Mouse (Mus musculus) adrenal gland, adult (tissue): Measurements from ENCODE around the gene Xdh.
"Not testable (repeated sequence)": the region's sequence is repeated elsewhere in the genome, so short reads cannot be mapped to it uniquely, and the experiment has no call there.

Source experiments
- DNase-seq, 2 experiments: peaks; one replicate each; pipeline ENCODE4 v3.0.0; 2022 to 2023; ENCODE audit warnings: low spot score in 1 of 2; ENCODE audit not compliant: inconsistent age in 2 of 2

Xdh gene

DNA sequence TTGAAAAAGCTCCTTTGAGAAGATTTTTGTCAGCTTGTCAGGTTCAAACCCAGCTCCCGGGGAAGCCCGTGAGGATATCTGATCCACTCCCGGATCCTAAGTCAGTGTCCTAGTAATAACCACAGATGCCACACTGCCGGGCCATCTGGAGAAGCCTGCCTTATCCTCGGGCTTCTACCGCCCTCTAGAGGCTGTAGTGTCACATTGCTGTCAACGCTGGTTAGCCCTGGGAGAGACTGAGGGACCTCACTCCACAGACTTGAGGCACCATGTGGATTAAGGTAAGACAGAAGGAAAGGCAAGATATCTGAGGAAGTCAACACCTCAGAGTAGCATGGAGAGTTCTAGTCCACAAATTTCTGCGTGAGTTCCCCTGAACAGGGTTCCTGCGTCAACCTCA, 67.8 kb downstream of the Xdh start:
- DNase-seq, result peak; percentile 81 to 91

DNA sequence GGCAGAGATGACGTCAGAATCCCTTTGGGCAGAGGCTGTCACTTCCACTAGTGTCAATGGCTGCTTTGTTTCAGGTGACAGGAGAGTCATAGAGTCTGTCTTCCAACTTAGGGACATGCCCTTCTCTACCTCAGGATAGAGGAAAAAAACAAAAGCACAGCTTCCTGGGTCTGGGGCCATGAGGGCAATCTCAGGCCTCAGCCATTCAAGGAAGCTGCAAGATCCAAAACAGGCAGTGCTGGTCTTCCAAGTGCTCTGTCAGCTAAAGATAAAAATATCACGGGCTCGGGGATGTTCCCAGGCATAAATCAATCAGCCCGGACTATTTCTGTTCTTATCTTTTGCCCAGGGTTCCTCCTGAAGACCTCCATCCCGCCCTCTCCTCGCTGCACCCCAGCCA, 68.7 kb downstream of the Xdh start:
- DNase-seq, result peak; percentile 33 to 67

DNA sequence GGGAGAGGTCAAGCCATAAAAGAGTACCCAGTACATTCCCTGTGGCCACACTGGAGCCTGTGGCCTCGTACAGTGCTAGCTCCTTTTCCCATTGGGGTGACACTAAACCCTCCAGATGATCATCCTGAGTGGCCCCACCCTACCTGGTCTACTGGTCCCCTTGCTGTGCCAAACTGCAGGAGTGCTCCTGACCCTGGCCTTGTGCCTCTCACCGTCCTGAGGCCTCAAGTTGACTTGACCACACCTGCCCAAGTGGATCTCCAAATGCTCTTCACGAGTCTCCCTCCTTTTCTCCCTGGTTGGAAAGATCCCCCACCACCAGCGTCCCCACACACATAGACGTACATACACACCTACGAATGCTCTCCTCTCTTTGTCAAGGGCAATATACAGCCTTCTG, 69.7 kb downstream of the Xdh start:
- DNase-seq, result no peak

DNA sequence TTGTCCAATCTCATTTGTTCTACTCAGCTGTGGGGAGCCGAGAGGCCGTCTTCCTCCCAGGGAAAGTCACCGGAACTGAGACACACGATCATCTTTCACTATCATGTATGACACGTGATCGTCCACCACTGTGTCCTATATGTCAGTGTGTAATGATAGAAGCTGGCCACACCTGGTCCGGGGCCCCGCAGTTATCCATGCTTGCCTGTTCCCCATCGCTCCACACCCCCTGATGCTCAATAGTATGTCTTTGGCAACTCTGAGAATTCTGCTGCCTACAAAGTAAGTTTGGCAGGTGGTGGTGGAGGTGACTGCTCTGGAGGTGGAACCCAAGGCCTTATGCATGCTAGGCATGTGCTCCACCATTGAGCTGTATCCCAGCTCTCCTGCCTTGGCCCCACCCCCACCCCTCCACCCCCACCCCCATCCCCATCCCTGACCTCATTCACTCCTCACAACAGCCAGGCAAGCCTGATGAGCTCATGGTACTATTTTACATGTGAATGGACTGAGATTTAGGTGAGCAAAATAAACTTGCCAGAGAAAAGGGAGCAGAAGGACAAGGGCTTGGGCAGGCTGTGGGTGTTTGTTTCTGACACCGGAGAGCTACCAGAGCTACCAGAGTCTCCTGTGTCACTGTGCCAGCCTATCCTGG, 70.6 kb downstream of the Xdh start:
- DNase-seq, result no peak

DNA sequence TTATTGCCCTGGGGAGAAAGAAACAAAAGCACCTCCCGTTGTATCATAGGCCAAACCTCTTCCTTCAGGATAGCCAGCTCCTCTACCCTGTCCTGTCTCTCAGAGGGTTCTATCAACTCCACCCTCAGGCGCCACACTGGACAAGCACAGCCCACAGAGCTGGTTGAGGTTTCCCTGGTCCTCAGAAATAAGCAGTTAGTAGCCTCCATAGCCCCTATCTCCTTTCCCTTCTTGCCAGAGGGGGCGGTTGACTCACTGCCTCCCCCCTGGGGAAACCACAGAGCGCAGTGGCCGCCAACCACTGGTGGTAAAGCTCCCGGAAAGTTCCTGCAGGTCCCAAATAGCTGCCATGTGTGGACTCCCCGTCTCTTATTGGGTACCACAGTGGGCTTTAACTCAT, 74.3 kb downstream of the Xdh start:
- DNase-seq, result no peak

DNA sequence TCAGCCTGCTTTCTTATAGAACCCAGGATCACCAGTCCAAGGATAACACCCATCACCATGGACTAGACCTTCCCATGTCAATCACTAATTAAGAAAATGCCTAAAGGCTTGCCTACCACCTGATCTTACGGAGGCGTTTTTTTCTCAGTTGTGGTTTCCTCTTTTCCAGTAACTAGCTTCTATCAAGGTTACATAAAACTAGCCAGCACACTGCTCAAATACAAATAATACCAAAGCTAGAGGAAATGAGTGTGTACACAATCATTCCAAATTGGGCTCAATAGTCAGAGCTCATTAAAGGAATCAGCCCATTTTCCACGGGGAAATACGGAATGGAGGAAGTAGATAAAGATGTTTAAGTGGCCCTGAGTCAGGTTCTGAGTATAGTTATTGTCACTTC, 74.7 kb downstream of the Xdh start:
- DNase-seq, result no peak

DNA sequence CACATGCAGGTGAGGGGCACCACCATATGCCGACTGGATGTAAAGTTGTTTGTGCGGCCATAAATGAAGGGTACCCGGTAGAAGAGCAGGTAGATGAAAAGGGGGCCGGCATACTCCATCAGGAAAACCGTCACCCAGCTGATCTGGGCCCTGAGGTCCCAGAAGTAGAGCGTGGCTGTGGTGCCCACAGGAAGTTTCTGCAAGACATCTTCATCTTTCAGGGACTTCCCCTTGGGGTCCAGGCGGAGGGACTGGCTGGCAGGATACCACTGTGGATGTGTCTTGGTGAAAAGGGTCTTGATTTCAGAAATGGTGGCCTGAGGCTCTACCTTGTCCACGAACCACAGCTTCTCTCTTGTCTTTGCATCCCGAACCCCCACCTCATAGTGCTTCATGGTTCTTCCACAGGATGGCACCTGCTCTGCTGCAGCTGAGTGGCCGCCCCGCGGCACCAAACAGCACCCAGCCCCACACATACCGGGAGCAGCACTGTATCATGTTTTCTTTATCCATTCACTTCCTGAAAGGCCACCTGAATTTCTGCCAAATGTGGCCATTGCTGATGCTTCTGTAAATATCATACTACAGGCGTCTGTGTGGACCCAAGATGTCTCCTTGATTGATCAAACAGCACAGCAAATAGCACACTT, 78.9 kb downstream of the Xdh start:
- DNase-seq, result no peak

DNA sequence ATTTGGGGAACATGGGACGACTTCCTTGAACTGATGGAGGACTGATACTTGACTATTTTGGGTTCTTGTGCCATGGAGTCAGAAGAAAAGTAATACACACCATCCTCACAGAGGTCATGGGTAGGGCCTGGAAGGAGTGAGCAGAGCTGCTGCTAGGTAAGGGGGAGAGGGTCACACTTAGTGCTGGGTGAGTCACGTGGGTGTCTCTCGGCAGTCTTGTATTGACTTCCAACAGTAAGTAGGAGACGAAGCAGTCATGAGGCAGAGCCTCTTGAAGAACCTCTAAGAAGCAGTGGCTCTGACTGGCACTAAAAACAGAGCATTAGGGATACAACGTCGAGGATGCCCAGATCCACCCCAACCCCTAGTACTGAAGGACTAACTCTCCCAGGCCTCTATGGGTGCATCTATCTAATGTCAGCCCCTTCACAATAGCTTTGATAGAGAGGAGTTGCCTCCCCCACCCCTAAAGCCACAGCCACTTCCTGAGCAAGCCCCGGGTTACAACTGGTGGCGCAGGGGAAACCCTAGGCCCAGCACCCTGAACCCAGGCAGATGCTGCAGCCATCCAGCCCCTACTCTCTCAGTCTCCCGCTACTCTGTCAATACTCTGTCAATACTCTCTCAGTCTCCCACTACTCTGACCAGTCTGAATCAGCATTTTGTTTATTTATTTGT, 80.8 kb downstream of the Xdh start:
- no peak for DNase-seq

DNA sequence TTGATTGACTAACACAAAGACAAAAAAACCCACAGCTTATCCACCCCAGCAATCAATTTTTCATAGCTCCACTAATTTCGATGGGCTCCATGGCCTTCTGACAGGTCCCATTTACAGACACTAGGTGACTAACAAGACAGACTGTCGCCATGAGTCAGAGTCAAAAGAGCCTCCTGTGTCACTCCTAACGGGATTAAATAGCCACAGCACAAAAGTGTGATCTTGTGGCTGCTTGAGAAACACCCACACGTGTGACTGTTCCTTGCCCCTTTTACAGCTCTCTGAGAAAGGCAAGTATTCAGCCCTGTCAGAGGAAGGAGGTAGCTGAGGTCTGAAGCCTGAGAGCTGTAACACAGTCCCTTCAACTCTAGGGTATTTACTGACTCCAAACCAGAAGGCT, 96.3 kb downstream of the Xdh start:
- DNase-seq, result no peak

DNA sequence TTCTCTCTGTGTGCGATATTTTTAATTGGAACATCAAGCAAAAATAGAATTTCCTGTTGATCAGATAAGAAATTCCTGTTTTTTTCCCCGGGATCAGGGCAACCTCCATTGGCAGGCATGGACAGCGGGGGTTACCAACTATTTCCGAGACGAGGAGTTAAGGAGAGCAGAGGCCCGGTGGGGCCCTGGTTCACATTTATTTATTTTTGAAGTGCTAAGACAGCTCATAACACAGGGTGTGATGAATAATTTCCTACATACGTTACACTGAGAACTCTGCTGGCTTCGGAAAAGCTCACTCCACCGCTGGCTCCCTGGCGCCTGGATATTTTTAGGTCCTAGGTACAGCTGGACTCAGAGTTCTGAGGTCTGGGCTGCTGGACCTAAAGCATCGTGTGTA, 97.0 kb downstream of the Xdh start:
- DNase-seq, result peak; percentile 38 to 64

DNA sequence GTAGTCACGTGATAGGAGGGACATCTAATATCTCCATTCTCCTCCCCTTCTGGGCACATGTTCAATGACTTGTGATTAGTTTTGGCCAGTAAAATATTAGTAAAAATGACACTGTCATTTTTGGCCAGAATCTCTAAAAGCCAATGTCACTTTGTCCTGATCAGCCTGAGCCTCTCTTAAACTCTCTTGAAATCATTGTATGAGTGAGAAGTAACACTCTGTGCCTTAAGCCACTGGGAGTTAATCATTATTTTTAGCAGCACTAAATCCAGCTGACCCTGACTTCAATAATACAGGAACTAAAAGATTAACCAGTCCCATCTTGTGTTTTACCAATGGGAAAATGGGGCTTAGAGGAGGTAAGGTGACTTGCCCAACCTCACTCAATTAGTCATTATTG, 102.6 kb downstream of the Xdh start:
- DNase-seq, result no peak

DNA sequence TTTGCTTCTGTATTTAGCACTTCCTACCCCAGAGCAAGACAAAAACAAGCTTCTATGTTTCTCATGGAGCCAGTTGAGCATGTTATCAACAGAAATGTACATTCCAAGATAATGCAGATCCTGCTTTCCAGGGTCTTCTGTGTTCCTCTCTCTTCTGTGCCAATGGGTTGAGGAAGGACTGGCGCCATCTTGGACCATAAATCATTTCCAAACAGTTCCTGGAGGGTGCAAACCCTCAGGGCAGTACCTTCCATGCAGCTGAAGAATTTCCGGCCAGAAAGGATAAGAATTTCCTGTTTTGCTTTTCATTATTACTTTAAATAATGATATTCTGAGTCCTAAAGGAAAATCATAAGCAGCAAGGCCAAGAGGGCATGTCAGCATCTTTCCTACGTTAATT, 104.4 kb downstream of the Xdh start:
- DNase-seq, result no peak

DNA sequence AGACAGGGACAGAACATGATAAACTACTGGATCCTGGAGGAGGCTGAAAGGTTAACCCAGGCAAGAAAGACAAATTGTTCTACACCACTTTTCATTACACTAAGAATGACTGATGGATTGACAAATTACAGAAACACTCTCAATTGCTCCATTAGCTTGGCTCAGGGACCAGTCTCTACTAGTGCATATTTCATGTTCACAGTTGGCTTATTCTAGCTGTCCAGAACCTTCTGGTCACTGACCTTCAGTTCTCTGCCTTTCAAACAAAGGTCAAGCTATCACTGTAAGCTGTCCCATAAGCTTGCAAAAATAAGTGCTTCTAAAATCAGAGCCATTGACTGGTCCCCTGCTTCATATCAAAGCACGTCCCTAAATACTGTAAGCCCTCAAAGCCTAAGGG, 107.0 kb downstream of the Xdh start:
- DNase-seq, result peak in 1 of 2 experiments; percentile 45

DNA sequence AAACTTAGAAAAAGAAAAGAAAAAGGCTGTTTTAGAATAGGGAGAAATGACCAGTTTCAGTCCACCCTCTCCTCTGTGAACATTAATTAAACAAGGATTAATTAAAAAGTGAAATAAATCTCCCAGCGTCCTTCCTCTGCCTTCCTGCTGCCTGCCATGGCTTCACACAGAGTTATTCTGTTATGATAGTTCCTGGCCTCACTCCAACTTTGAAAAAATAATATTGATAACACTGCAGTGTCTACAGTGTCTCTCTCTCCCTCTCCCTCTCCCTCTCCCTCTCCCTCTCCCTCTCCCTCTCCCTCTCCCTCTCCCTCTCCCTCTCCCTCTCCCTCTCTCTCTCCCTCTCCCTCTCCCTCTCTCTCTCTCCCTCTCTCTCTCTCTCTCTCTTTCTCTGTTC, 110.1 kb downstream of the Xdh start:
- not testable (repeated sequence) for DNase-seq

DNA sequence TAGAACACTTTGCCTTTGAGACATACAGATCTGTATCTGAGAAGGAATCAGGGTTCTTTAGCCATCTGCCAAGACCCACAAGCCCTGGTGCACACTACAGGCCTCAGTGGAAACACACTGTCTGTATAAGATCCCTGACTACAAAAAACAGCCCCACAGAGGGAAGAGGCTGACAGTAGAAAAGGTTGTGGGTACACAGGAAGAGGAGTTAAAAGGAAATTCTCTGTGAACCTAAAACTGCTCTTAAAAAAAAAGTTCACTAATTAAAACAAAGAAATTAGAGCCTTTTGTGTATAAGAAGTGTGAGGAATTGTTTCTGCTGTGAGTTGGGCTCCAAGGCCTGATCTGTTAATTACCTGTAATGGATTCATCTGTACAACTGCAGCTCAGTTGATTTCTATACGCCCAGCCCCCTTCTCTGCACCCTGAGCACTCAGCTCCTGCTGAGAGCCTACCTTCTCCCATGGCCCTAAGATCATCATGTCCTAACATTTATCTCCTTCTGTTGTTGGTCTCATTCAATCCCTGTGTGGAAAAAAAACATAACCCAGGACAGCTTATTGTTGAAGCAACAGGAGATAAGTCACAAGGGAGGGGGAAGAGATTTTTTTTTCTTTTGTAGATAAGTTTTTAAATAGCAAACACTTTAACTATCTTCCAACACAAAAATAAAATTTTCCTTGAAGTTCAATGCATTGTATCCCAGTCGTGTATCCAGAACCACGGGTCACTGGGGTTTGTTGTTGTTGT, 110.7 kb downstream of the Xdh start:
- no peak for DNase-seq

DNA sequence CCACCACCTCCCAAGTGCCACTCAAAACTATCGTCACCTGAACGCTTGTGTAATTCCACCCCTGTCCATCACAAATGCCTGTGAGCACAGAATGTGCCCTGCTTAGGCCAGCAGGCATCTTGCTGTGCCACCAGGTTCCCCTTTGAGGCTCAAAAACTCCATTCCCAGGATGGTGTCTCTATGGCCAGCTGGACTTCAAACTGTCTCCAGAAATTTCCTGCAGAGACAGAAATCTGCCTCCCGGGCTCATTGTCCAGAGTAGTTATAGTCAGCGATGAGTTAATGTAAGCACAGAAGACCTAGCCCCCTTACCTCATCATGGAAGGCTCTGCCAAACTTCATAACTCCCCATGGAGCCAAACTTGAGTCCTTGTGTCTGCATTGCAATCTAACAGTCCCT, 112.8 kb downstream of the Xdh start:
- no peak for DNase-seq

DNA sequence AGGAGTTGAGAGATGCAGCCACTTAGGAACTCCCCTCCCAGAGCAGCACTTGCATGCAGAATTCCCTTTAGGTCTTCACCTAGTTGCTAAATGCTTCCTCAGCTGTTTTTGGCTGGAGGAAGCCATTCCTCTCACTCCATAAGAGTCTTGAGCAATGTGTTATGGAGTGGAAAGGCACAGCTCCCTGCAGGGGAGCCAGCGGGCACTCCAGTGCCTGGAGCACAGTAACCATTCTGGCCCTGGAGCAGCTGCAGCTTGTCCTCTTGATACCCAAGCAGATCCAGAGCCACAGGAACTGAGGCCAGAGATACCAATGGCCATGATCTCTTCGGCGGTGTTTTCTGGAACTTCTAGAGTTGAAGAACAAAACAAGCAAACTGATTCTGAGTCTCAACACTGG, 113.4 kb downstream of the Xdh start:
- no peak for DNase-seq
